Mouse (Mus musculus) heart, embryonic 13.5 days (tissue): ENCODE measurements around the gene Vsnl1. TPM values are rescaled to one million over a fixed set of nuclear protein-coding genes. Genes with fewer than 3 reads are reported as not detected.

ENCODE experiments used
- ATAC-seq: fragments of 200-750 bp; cut with Nextera tagmentation; 2 replicates; pipeline ENCODE4 v1.8.0; 2017; ENCODE audit warnings: moderate TSS enrichment; ENCODE audit not compliant: insufficient number of reproducible peaks, low FRiP score, low TSS enrichment; ENCODE audit errors: extremely low read depth
- H3K27ac ChIP-seq: fragments of 300-500 bp; sonication (generic); replicated peaks from 2 replicates; pipeline ENCODE4 v1.5.1; 2015; ENCODE audit warnings: moderate library complexity, mild to moderate bottlenecking, inconsistent platforms
- H3K27me3 ChIP-seq: fragments of 300-500 bp; sonication (generic); replicated peaks from 2 replicates; pipeline ENCODE4 v1.6.1; 2015; ENCODE audit warnings: mild to moderate bottlenecking, inconsistent platforms
- H3K36me3 ChIP-seq: fragments of 300-500 bp; sonication (generic); 2 replicates; pipeline ENCODE4 v1.6.1; 2015; ENCODE audit warnings: mild to moderate bottlenecking, inconsistent platforms
- H3K4me1 ChIP-seq: fragments of 300-500 bp; sonication (generic); 2 replicates; pipeline ENCODE4 v1.6.1; 2015; ENCODE audit warnings: inconsistent platforms
- H3K4me2 ChIP-seq: fragments of 300-500 bp; sonication (generic); 2 replicates; pipeline ENCODE4 v1.6.1; 2015; ENCODE audit warnings: inconsistent platforms, mild to moderate bottlenecking, moderate library complexity
- H3K4me3 ChIP-seq: fragments of 300-500 bp; sonication (generic); 2 replicates; pipeline ENCODE4 v1.5.1; 2015; ENCODE audit warnings: moderate library complexity, mild to moderate bottlenecking, inconsistent platforms
- H3K9ac ChIP-seq: fragments of 300-500 bp; sonication (generic); 2 replicates; pipeline ENCODE4 v1.6.1; 2015; ENCODE audit warnings: inconsistent platforms, mild to moderate bottlenecking, moderate library complexity
- H3K9me3 ChIP-seq: fragments of 300-500 bp; sonication (generic); 2 replicates; pipeline ENCODE4 v1.6.1; 2016; ENCODE audit warnings: inconsistent platforms
- WGBS: fragments of 180-500 bp; shearing (Covaris S2); methylation state at CpG from one replicate; pipeline ENCODE4 v1.1.7; 2015; ENCODE audit warnings: mixed read lengths; 5-methylcytosine and 5-hydroxymethylcytosine counted together
- polyA plus RNA-seq: library from polyadenylated mRNA; unstranded; fragments of >200 nt; fragmentation: Nextera tagmentation; extraction: Ambion mirVana; gene quantifications from 2 replicates; pipeline ENCODE4 v1.2.1, GENCODE M21; 2015

Vsnl1 gene
- polyA plus RNA-seq, 1 experiment from 2014 or later, result 10.7 TPM

GRCm38 (mm10) chr12:11326483-11326882, 109.9 kb downstream of the Vsnl1 start:
- WGBS, result 75% methylated on average over 3 of the region's 3 CpGs
- H3K9ac ChIP-seq, result no peak overlapping the region
- H3K27ac ChIP-seq, result no peak overlapping the region
- H3K4me1 ChIP-seq, result no peaks in the 10 kb centered on the region
- no peaks in the 10 kb centered on the region for H3K36me3 ChIP-seq
- no peak for ATAC-seq
- H3K4me2 ChIP-seq, result no peak overlapping the region
- H3K9me3 ChIP-seq, result no peaks in the 10 kb centered on the region
- no peaks in the 10 kb centered on the region for H3K27me3 ChIP-seq
- H3K4me3 ChIP-seq, result no peak overlapping the region

- H3K4me1 ChIP-seq, result no peaks in the 10 kb centered on the region
- H3K9me3 ChIP-seq, result no peaks in the 10 kb centered on the region
- no peaks in the 10 kb centered on the region for H3K27me3 ChIP-seq
- H3K36me3 ChIP-seq, result no peaks in the 10 kb centered on the region
- H3K27ac ChIP-seq, result no peak overlapping the region
- no peak for ATAC-seq
- no peak overlapping the region for H3K4me2 ChIP-seq
- no peak overlapping the region for H3K9ac ChIP-seq
- H3K4me3 ChIP-seq, result no peak overlapping the region
- 54% methylated on average over 4 of the region's 4 CpGs for WGBS
Measured at GRCm38 (mm10) chr12:11324480-11324879, 111.9 kb downstream of the Vsnl1 start.

- no peak overlapping the region for H3K4me3 ChIP-seq
- peaks cover 44% of the 10 kb centered on the region for H3K36me3 ChIP-seq
- 50% methylated on average over 6 of the region's 6 CpGs for WGBS
- no peak overlapping the region for H3K27ac ChIP-seq
- H3K9ac ChIP-seq, result no peak overlapping the region
- no peak overlapping the region for H3K4me2 ChIP-seq
- no peaks in the 10 kb centered on the region for H3K9me3 ChIP-seq
- no peaks in the 10 kb centered on the region for H3K27me3 ChIP-seq
- no peak for ATAC-seq
- no peaks in the 10 kb centered on the region for H3K4me1 ChIP-seq
Measured at GRCm38 (mm10) chr12:11317671-11318070, 118.7 kb downstream of the Vsnl1 start.

- Histone ChIP-seq H3K27me3 (no peaks in the 10 kb centered on the region), H3K4me3 (no peak overlapping the region), H3K4me2 (no peak overlapping the region), H3K4me1 (no peaks in the 10 kb centered on the region), H3K9ac (no peak overlapping the region), H3K27ac (no peak overlapping the region), H3K9me3 (no peaks in the 10 kb centered on the region), H3K36me3 (peaks cover 73% of the 10 kb centered on the region)
- no peak for ATAC-seq
- WGBS, result 75% methylated on average over 1 of the region's 1 CpGs
Measured at GRCm38 (mm10) chr12:11313840-11314239, 122.6 kb downstream of the Vsnl1 start.

GRCm38 (mm10) chr12:11311106-11311505, 125.3 kb downstream of the Vsnl1 start:
- Histone ChIP-seq H3K27ac (no peak overlapping the region), H3K9me3 (no peaks in the 10 kb centered on the region), H3K27me3 (no peaks in the 10 kb centered on the region), H3K4me2 (no peak overlapping the region), H3K4me3 (no peak overlapping the region), H3K4me1 (no peaks in the 10 kb centered on the region), H3K9ac (no peak overlapping the region), H3K36me3 (peaks cover 77% of the 10 kb centered on the region)
- no peak for ATAC-seq
- 94% methylated on average over 2 of the region's 2 CpGs for WGBS

- Histone ChIP-seq H3K36me3 (peaks cover 84% of the 10 kb centered on the region), H3K27me3 (no peaks in the 10 kb centered on the region), H3K4me3 (no peak overlapping the region), H3K27ac (no peak overlapping the region), H3K9ac (no peak overlapping the region), H3K9me3 (no peaks in the 10 kb centered on the region), H3K4me2 (no peak overlapping the region), H3K4me1 (no peaks in the 10 kb centered on the region)
- ATAC-seq, result no peak
- WGBS, result 85% methylated on average over 8 of the region's 8 CpGs
Measured at GRCm38 (mm10) chr12:11306753-11307645, 129.4 kb downstream of the Vsnl1 start.

GRCm38 (mm10) chr12:11300858-11301257, 135.6 kb downstream of the Vsnl1 start:
- H3K4me2 ChIP-seq, result no peak overlapping the region
- H3K27me3 ChIP-seq, result no peaks in the 10 kb centered on the region
- WGBS, result 91% methylated on average over 1 of the region's 1 CpGs
- no peak overlapping the region for H3K27ac ChIP-seq
- H3K9ac ChIP-seq, result no peak overlapping the region
- H3K4me3 ChIP-seq, result no peak overlapping the region
- no peaks in the 10 kb centered on the region for H3K9me3 ChIP-seq
- ATAC-seq, result no peak
- H3K36me3 ChIP-seq, result peaks cover 87% of the 10 kb centered on the region
- H3K4me1 ChIP-seq, result no peaks in the 10 kb centered on the region

- Histone ChIP-seq H3K9ac (no peak overlapping the region), H3K27ac (no peak overlapping the region), H3K27me3 (no peaks in the 10 kb centered on the region), H3K4me2 (no peak overlapping the region), H3K36me3 (peaks cover 83% of the 10 kb centered on the region), H3K9me3 (no peaks in the 10 kb centered on the region), H3K4me1 (no peaks in the 10 kb centered on the region), H3K4me3 (no peak overlapping the region)
- no peak for ATAC-seq
- WGBS, result 84% methylated on average over 2 of the region's 2 CpGs
Measured at GRCm38 (mm10) chr12:11286382-11286781, 150.0 kb downstream of the Vsnl1 start.

GRCm38 (mm10) chr12:11281584-11281983, 154.8 kb downstream of the Vsnl1 start:
- no peak for ATAC-seq
- WGBS, result 94% methylated on average over 2 of the region's 2 CpGs

GRCm38 (mm10) chr12:11279886-11280285, 156.5 kb downstream of the Vsnl1 start:
- H3K9ac ChIP-seq, result no peak overlapping the region
- no peak overlapping the region for H3K4me3 ChIP-seq
- H3K27me3 ChIP-seq, result no peaks in the 10 kb centered on the region
- no peaks in the 10 kb centered on the region for H3K9me3 ChIP-seq
- no peak overlapping the region for H3K27ac ChIP-seq
- no peak for ATAC-seq
- WGBS, result 84% methylated on average over 3 of the region's 3 CpGs
- peaks cover 2% of the 10 kb centered on the region; the same call in 1 of the 2 replicates for H3K4me1 ChIP-seq
- H3K36me3 ChIP-seq, result peaks cover 74% of the 10 kb centered on the region
- H3K4me2 ChIP-seq, result no peak overlapping the region

More at GRCm38 (mm10) chr12:11281584-11281983, 154.8 kb downstream of the Vsnl1 start:
- Histone ChIP-seq H3K9me3 (no peaks in the 10 kb centered on the region), H3K4me3 (no peak overlapping the region), H3K4me1 (no peaks in the 10 kb centered on the region), H3K27me3 (no peaks in the 10 kb centered on the region), H3K4me2 (no peak overlapping the region), H3K27ac (no peak overlapping the region), H3K9ac (no peak overlapping the region), H3K36me3 (peaks cover 80% of the 10 kb centered on the region)

GRCm38 (mm10) chr12:11277207-11277606, 159.2 kb downstream of the Vsnl1 start:
- Histone ChIP-seq H3K4me1 (peaks cover 9% of the 10 kb centered on the region; the same call in 1 of the 2 replicates), H3K36me3 (peaks cover 79% of the 10 kb centered on the region), H3K9me3 (no peaks in the 10 kb centered on the region), H3K27me3 (no peaks in the 10 kb centered on the region), H3K9ac (no peak overlapping the region), H3K4me2 (no peak overlapping the region), H3K27ac (no peak overlapping the region), H3K4me3 (no peak overlapping the region)
- 94% methylated on average over 6 of the region's 6 CpGs for WGBS
- no peak for ATAC-seq

- no peak for ATAC-seq
- Histone ChIP-seq H3K27me3 (no peaks in the 10 kb centered on the region), H3K9me3 (no peaks in the 10 kb centered on the region), H3K9ac (no peak overlapping the region), H3K4me3 (no peak overlapping the region), H3K36me3 (peaks cover 79% of the 10 kb centered on the region), H3K27ac (no peak overlapping the region), H3K4me2 (no peak overlapping the region), H3K4me1 (peaks cover 9% of the 10 kb centered on the region; the same call in 1 of the 2 replicates)
- 96% methylated on average over 2 of the region's 2 CpGs for WGBS
Measured at GRCm38 (mm10) chr12:11276632-11277031, 159.8 kb downstream of the Vsnl1 start.
